Mouse (Mus musculus): Measurements from ENCODE around the gene Inhba. TPM values are rescaled to one million over a fixed set of nuclear protein-coding genes. Genes with fewer than 3 reads are reported as not detected.

The Inhba gene
- polyA plus RNA-seq, 2 experiments from 2014 or later = not detected

- no peak for ATAC-seq
Measured at GRCm38 (mm10) chr13:16023070-16024039, 11.7 kb downstream of the Inhba start.

- ATAC-seq = no peak
Measured at GRCm38 (mm10) chr13:16030557-16031057, 19.0 kb downstream of the Inhba start.

GRCm38 (mm10) chr13:16032425-16032824 is 20.8 kb downstream of the Inhba start:
- no peak for ATAC-seq

GRCm38 (mm10) chr13:16032935-16033592 is 21.4 kb downstream of the Inhba start:
- ATAC-seq = no peak

GRCm38 (mm10) chr13:16069079-16069478 is 57.4 kb downstream of the Inhba start:
- ATAC-seq = no peak

GRCm38 (mm10) chr13:16077276-16077675 is 65.6 kb downstream of the Inhba start:
- no peak for ATAC-seq

GRCm38 (mm10) chr13:16078216-16078731 is 66.6 kb downstream of the Inhba start:
- ATAC-seq = no peak

GRCm38 (mm10) chr13:16080205-16080604 is 68.6 kb downstream of the Inhba start:
- no peak for ATAC-seq
